Mouse (Mus musculus): Measurements from ENCODE around the gene Ccl25. TPM values are rescaled to one million over a fixed set of nuclear protein-coding genes. Genes with fewer than 3 reads are reported as not detected.
A peak's percentile ranks its signal among the peaks of the same experiment; 100 is the strongest.

The Ccl25 gene
- total RNA-seq (2021) = 10 to 100 TPM; 17.2 to 20.1 TPM
- long read RNA-seq, partial matches to known transcripts = 0 of 4 reads
- long read RNA-seq, other reads (novel, unspliced or antisense) = 4 of 4 reads

GRCm38 (mm10) chr8:4324983-4325750, at the start of gene Ccl25, which contains the start of gene Elavl1:
Gene Ccl25 (plus strand): TSS chr8:4325210.
Gene Elavl1 (minus strand): TSS chr8:4325413.
- peak; percentile 98 to 99 for DNase-seq (ENCODE audit: low spot score in 2 of 2)

- DNase-seq (ENCODE audit: low spot score in 2 of 2) = peak; percentile 93 to 97
These were observed 49.5 kb upstream of the Ccl25 start, which contains the start of gene Timm44 for GRCm38 (mm10) chr8:4275275-4276110. Gene Timm44 (minus strand): TSS chr8:4275913.

DNA sequence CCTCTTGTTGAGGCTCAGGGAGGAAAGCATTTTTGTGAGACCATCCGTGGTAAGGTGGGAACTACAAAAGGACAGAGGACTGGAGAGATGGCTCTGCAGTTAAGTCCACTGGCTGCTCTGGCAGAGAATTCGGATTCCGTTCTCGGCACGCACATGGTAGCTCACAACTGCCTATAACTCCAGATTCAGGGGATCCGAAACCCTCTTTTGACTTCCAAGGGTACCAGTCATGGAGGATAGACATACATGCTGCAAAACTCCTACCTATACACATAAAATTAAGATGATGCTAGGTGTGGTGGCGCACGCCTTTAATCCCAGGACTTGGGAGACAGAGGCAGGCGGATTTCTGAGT, 48.9 kb upstream of the Ccl25 start:
- no peak for DNase-seq (ENCODE audit: low spot score in 2 of 2)

GRCm38 (mm10) chr8:4292738-4293137, 32.3 kb upstream of the Ccl25 start:
- no peak for DNase-seq (ENCODE audit: low spot score in 2 of 2)

DNA sequence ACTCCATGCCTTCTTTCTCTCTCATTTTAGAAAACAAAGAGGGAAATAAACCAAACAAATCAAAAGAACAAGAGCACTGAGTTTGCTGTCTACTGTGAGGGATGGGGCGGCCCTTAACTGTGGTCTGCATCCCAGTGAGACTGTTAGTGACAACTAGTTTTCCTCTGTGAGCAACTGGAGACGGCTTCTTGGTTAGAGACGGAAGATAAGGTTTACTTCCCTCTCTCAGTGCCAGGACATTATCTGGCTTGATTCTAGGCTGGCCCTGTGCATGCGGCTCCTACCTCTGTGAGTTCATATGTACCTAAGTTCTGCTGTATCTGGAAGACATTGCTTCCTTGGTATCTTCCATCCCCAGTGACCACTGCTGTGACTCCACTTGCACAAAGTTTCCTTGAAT, 27.2 kb upstream of the Ccl25 start:
- DNase-seq (ENCODE audit: low spot score in 2 of 2) = no peak

GRCm38 (mm10) chr8:4304124-4304547, 20.9 kb upstream of the Ccl25 start:
- DNase-seq (ENCODE audit: low spot score in 2 of 2) = peak in 1 of 2 experiments; percentile 45

GRCm38 (mm10) chr8:4305838-4306237, 19.2 kb upstream of the Ccl25 start:
- no peak for DNase-seq (ENCODE audit: low spot score in 2 of 2)

GRCm38 (mm10) chr8:4312104-4312503, 12.9 kb upstream of the Ccl25 start:
- no peak for DNase-seq (ENCODE audit: low spot score in 2 of 2)

DNA sequence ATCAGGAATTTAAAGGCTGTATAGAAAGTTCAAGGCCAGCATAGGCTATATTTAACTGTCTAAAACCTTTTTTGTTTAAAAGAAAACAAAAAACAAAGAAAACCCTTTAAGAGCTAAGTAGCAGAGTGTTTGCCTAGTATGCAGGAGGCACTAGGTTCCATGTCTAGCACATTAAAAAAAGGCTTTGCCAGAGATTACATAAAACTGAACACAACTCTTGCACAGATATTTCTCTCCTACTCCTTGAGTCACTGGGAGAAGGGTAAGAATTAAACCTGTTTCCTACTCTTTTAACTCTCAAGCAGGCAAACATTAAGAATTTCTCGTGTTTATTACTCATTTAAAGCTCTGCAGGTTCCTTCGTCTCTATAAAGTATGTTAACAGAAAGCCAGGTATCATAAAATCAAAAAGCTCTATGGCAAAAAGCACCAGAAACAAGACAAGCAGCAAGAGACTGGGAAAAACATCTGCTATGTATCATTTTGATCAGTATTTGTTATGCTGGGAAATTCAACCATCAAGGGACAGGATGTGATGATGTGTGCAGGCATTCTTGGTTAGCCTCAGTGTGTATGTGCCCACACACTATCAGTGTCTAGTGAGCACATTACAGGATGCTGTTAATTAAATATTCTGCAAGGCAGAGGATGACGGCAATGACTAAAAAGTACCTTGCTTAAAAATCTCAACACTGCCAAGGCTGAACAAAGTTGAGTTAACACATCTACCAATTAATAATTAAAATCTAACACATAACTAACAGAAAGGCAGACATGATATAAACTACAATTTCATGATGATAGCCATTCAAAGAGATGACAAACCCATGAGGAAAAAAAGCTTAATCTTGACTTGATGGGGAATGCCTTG, 11.5 kb upstream of the Ccl25 start:
- DNase-seq (ENCODE audit: low spot score in 2 of 2) = peak in 1 of 2 experiments; percentile 53

GRCm38 (mm10) chr8:4314852-4315251, 10.2 kb upstream of the Ccl25 start:
- no peak for DNase-seq (ENCODE audit: low spot score in 2 of 2)

- no peak for DNase-seq (ENCODE audit: low spot score in 2 of 2)
These were observed 6.9 kb upstream of the Ccl25 start for GRCm38 (mm10) chr8:4318124-4318523.

- no peak for DNase-seq (ENCODE audit: low spot score in 2 of 2)
These were observed 6.0 kb upstream of the Ccl25 start for GRCm38 (mm10) chr8:4318796-4319572.

DNA sequence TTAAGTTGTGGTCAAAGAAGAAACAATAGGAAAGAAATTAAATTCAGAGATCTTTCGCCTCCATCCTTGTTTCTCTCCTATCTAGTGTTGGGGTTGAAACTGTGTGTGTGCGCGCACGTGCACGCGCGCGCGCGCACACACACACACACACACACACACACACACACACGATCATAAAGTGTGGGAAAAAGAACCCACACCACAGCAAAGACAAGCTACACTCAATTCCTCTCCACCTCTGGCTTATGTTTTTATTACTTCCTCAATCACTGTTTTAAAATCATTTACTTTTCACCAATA, 5.5 kb upstream of the Ccl25 start:
- no peak for DNase-seq (ENCODE audit: low spot score in 2 of 2)

DNA sequence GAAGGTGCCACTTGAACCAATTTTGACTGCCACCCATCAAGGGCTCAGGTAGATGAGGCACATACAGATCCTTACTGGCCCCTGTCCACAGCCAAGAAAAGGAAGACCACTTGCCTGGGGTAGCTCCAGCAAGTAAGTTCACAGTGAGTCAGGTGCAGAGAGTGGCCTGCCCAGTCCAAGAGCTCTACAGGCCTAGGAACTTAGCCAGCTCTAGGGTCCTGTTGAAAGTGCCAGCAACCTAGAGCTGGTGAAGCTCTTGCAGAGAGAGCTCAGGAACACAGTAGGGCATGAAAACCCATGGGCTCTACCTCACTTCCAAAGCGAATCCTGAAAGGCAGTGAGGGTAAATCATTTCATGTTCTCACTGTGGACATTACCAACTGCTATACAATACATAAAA, 4.6 kb upstream of the Ccl25 start:
- DNase-seq (ENCODE audit: low spot score in 2 of 2) = no peak

DNA sequence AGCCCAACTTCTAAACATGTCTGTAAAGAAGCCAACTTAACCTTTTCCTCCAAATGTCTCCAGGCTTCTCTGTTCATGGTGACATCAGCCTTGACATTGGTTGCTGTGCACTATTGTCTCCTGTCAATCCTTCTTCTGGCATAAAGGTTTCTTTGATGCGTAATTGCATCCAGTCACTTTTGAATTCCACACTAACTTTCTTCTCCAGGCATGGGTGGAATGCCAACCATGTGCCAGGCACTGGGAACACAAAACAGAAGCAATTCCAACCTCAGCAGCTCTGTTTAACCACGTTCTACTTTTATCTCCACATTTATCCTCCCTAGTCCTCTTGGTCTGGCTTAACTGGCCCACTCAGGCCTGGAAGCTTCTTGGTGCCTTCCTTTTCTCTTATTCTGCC, 4.0 kb upstream of the Ccl25 start:
- DNase-seq (ENCODE audit: low spot score in 2 of 2) = no peak

DNA sequence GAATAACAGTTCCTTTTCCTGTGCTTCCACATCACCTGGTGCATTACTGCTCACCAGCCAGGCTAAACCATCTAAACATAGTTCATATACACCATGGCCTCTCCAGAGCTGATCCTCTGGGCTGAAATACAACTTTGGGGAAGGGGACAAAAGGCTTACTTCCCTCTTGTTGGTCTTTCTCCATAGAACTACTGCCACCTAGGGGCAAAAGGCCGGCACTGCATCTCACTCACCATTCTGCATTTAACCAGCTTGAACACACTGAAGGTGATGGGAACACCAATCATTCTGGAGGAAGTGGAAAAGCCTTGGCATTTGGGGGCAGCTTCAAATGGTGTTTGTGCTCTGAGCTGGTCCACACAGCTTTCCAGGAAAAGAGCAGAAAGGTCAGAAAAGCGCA, 2.5 kb upstream of the Ccl25 start:
- DNase-seq (ENCODE audit: low spot score in 2 of 2) = peak; percentile 71 to 91

GRCm38 (mm10) chr8:4323917-4324316, 1.1 kb upstream of the Ccl25 start:
- DNase-seq (ENCODE audit: low spot score in 2 of 2) = no peak

- peak in 1 of 2 experiments; percentile 33 for DNase-seq (ENCODE audit: low spot score in 2 of 2)
These were observed 485 bp upstream of the Ccl25 start for GRCm38 (mm10) chr8:4324525-4324924.

GRCm38 (mm10) chr8:4325751-4326036, 684 bp downstream of the Ccl25 start:
- DNase-seq (ENCODE audit: low spot score in 2 of 2) = no peak

DNA sequence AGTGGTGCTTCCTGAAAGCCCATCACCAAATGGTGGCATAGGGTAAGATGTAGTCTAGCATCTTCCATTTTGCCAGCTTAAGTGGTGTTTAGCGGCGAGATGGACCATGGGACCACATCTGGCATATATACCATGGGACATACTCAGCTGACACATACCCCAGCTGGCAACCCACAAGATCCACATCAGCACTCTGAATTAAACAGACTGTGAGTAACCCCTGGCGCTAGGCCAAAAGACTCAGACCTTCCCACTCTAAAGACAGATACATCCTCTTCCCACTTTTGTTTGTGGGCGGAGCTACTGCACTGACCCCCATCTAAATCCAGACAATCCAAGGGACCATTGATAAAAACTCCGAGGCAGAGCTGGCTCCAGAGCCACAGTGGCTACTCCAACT, 4.0 kb downstream of the Ccl25 start:
- DNase-seq (ENCODE audit: low spot score in 2 of 2) = no peak

DNA sequence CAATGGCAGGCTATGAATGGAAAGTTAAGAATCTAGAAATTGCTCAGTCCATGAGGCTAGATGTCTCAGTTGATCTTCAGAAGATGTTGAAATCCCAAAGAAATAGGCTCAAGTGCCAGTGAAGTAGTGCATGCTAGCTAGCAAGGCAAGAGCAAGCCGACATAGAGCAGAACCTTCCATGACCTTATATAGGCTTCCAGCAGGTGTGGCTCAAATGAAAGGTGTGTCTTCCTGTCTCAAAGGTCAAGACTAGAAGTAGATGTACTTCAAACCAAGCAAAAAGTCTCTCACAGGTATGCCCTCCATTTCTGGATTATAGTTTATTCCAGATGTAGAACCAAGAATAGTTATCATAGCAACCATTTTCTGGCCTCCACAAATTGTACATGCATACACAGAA, 9.0 kb downstream of the Ccl25 start:
- no peak for DNase-seq (ENCODE audit: low spot score in 2 of 2)

Measured in layer of hippocampus, adult 18-20 months (tissue).